Mouse (Mus musculus): ENCODE measurements around the gene Fosl1. TPM values are rescaled to one million over a fixed set of nuclear protein-coding genes. Genes with fewer than 3 reads are reported as not detected.
A peak's percentile ranks its signal among the peaks of the same experiment; 100 is the strongest.

The Fosl1 gene
- polyA plus RNA-seq, 1 experiment from 2014 or later: not detected

DNA sequence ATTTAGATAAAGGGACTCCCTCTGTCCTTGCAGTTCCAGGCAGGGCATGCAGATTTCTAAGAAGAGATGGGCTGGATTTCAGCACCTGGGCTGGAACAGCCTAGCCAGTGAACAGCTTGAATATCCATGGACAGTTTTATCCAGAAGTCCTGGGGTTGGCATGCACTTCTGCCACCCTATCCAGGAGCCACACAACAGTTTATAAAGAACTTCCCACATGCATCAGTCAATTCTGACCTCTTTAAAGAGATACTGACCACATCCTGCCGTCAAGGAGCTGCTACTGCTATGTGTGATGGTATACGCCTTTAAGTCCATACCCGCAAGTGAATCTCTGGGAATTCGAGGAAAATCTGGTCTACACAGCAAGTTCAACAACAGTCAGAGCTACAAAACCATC lies 18.1 kb upstream of the Fosl1 start:
- H3K9ac ChIP-seq (ENCODE audit: low read depth, low read length): no peak overlapping the region
- 80% methylated on average over 4 of the region's 4 CpGs for WGBS
- peaks cover 25% of the 10 kb centered on the region for H3K36me3 ChIP-seq (ENCODE audit: control insufficient read depth, insufficient read depth, low read length)
- ATAC-seq (ENCODE audit: low read depth): no peak
- H3K27ac ChIP-seq (replicated peaks; ENCODE audit: low read depth, low read length): no peak overlapping the region
- H3K4me2 ChIP-seq (ENCODE audit: low read depth, low read length): no peak overlapping the region
- H3K27me3 ChIP-seq (replicated peaks; ENCODE audit: control insufficient read depth, insufficient read depth, low read length): no peaks in the 10 kb centered on the region
- H3K4me3 ChIP-seq (ENCODE audit: low read depth, low read length): no peak overlapping the region
- H3K4me1 ChIP-seq (ENCODE audit: control insufficient read depth, insufficient read depth, low read length): peaks cover 26% of the 10 kb centered on the region
- H3K9me3 ChIP-seq (ENCODE audit: control insufficient read depth, low read length): no peaks in the 10 kb centered on the region
- no peak for DNase-seq (ENCODE audit: low spot score)

DNA sequence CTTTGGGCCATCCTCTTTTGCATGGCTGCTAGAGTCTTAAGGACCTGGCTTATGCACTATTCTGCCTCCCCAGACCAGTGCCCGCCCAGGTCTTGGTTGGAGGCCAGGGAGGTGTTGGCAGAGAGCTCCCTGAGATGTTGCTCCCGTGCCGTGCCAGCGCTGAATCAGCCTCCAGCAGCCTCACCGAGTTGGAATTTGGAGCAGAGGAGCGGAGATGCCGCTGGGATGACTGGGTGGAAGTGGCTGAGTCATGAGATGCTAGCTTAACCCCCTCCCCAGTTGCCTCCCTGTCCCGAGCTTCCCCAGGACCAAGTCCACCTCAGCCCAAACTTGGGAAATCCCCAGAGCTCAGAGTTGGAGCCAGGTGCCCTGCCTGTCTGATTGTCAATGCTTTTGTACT lies 17.5 kb upstream of the Fosl1 start:
- no peaks in the 10 kb centered on the region for H3K9me3 ChIP-seq (ENCODE audit: control insufficient read depth, low read length)
- no peak overlapping the region for H3K4me3 ChIP-seq (ENCODE audit: low read depth, low read length)
- H3K9ac ChIP-seq (ENCODE audit: low read depth, low read length): no peak overlapping the region
- no peaks in the 10 kb centered on the region for H3K27me3 ChIP-seq (replicated peaks; ENCODE audit: control insufficient read depth, insufficient read depth, low read length)
- H3K36me3 ChIP-seq (ENCODE audit: control insufficient read depth, insufficient read depth, low read length): peaks cover 25% of the 10 kb centered on the region
- peaks cover 26% of the 10 kb centered on the region for H3K4me1 ChIP-seq (ENCODE audit: control insufficient read depth, insufficient read depth, low read length)
- ATAC-seq (ENCODE audit: low read depth) (no peak), DNase-seq (ENCODE audit: low spot score) (no peak)
- 63% methylated on average over 8 of the region's 8 CpGs for WGBS
- H3K27ac ChIP-seq (replicated peaks; ENCODE audit: low read depth, low read length): no peak overlapping the region
- H3K4me2 ChIP-seq (ENCODE audit: low read depth, low read length): no peak overlapping the region

DNA sequence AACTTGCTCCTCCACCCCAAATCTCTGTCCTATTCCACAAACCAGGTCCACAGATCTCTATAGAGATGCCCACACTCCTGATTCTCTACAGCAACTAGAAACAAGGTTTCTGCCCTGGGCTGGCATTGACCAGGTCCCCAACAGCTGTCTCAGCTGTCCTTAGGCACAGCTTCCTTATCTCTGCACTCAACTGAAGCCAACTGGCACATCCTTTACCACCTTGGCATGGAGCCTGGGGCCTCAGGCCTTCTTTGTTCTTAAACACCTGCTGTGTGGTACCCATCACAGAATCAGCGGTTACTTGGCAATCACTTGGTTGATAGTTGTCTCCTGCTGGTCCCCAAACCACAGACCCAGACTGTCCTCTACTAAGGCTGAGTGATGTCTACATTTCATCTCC lies 16.9 kb upstream of the Fosl1 start:
- Histone ChIP-seq H3K4me2 (ENCODE audit: low read depth, low read length) (no peak overlapping the region), H3K27me3 (replicated peaks; ENCODE audit: control insufficient read depth, insufficient read depth, low read length) (no peaks in the 10 kb centered on the region), H3K36me3 (ENCODE audit: control insufficient read depth, insufficient read depth, low read length) (peaks cover 25% of the 10 kb centered on the region), H3K9ac (ENCODE audit: low read depth, low read length) (no peak overlapping the region), H3K27ac (replicated peaks; ENCODE audit: low read depth, low read length) (no peak overlapping the region), H3K9me3 (ENCODE audit: control insufficient read depth, low read length) (no peaks in the 10 kb centered on the region), H3K4me1 (ENCODE audit: control insufficient read depth, insufficient read depth, low read length) (peaks cover 26% of the 10 kb centered on the region), H3K4me3 (ENCODE audit: low read depth, low read length) (no peak overlapping the region)
- 94% methylated on average over 1 of the region's 1 CpGs for WGBS
- DNase-seq (ENCODE audit: low spot score) (no peak), ATAC-seq (ENCODE audit: low read depth) (no peak)

DNA sequence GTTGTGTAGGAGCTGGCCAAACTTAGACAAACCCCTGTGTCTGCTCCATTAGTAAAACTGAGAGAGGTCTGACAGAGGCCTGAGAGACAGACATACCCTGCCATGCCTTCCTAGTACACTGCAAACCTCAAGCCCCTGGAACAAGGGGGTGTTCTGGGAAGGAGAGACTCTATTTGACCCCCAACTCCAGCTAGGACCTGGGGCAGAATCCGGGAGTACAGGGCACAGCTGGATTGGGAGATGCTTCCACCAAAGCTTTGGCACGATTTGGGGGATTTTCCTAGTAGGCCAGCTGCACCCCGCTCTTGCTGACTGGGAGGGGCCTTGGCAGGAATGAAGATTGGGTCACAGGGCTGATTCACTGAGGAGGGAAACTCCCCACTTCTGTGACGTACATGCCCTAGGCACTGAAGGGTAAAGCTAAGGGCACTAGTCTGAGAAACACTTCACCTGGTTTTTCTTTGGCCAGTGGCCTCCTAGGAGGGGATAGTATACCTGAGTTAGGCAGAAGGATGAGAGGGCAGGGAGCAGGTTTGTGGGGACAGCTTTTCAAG lies 15.4 kb upstream of the Fosl1 start:
- H3K9ac ChIP-seq (ENCODE audit: low read depth, low read length): no peak overlapping the region
- peaks cover 15% of the 10 kb centered on the region for H3K4me1 ChIP-seq (ENCODE audit: control insufficient read depth, insufficient read depth, low read length)
- DNase-seq (ENCODE audit: low spot score) (no peak), ATAC-seq (ENCODE audit: low read depth) (no peak)
- peaks cover 15% of the 10 kb centered on the region for H3K36me3 ChIP-seq (ENCODE audit: control insufficient read depth, insufficient read depth, low read length)
- H3K4me3 ChIP-seq (ENCODE audit: low read depth, low read length): no peak overlapping the region
- 67% methylated on average over 4 of the region's 4 CpGs for WGBS
- no peaks in the 10 kb centered on the region for H3K27me3 ChIP-seq (replicated peaks; ENCODE audit: control insufficient read depth, insufficient read depth, low read length)
- no peak overlapping the region for H3K4me2 ChIP-seq (ENCODE audit: low read depth, low read length)
- H3K9me3 ChIP-seq (ENCODE audit: control insufficient read depth, low read length): no peaks in the 10 kb centered on the region
- H3K27ac ChIP-seq (replicated peaks; ENCODE audit: low read depth, low read length): no peak overlapping the region

DNA sequence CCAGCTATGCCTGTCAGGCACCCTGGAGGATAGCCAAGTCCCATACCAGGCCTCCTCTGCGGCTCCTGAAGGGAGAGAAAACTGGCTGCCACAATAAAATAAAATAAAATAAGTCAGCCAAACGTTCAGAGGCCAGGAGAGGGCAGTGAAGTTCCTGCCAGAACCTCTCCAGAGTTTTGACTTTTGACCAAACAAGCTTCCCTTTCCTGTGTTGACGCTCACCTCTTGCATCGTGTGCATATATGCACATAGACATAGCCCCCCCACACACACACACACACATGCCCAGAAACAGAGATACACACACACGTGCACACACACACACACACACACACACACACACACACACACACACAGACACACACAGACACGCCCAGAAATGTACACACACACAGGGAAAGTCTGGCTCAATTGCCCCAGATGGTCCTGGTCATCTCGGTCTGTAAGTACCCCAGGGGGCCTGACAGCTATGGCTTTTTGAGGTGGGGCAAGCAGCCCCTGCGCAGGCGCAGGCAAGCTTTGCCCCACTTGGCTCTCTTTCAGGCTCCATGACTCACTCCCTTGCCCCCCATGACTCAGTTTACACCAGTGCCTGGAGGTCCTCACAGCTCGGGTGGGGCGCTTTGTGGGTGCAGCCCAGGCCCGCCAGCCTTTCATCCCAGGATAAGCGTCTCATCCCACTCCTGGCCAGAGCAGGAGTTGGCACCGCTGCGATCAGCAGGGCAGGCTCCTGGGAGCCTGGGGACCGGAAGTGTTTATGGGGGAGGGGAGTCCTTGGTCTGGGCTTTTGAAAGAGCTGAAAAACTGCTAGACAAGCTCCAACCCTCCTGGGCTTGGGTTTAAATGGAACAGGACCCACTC lies 14.1 kb upstream of the Fosl1 start:
- Histone ChIP-seq H3K36me3 (ENCODE audit: control insufficient read depth, insufficient read depth, low read length) (0 out of 2 replicates have a peak, but pooled peaks cover 3% of the 10 kb centered on the region), H3K4me2 (ENCODE audit: low read depth, low read length) (peak overlapping the region; percentile 65), H3K9ac (ENCODE audit: low read depth, low read length) (peak overlapping the region; percentile 58), H3K27ac (replicated peaks; ENCODE audit: low read depth, low read length) (no peak overlapping the region; the same call in none of the 2 replicates), H3K27me3 (replicated peaks; ENCODE audit: control insufficient read depth, insufficient read depth, low read length) (no peaks in the 10 kb centered on the region), H3K4me3 (ENCODE audit: low read depth, low read length) (peak overlapping the region; percentile 32), H3K9me3 (ENCODE audit: control insufficient read depth, low read length) (no peaks in the 10 kb centered on the region), H3K4me1 (ENCODE audit: control insufficient read depth, insufficient read depth, low read length) (peaks cover 15% of the 10 kb centered on the region)
- ATAC-seq (ENCODE audit: low read depth): peak; percentile 64
- WGBS: 7% methylated on average over 13 of the region's 16 CpGs
- DNase-seq (ENCODE audit: low spot score): peak; percentile 80

DNA sequence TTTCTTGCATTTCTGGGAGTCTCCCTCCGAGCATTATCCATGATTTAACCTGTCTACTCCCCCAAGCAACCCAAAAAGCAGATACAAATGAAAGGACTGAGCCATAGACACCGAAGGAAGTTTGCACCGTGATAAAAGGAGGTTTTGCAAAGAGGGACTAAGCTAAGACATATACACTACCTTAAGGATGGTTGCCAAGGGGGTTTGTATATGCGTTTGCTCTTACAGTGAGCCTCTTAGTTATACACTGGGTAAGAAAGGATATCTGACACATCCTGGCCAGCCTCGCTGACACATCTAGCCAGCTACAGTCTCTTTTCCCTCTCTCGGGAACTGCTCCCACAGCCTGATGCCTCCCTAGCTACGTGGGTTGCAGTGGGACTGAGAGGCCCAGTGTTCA lies 13.4 kb upstream of the Fosl1 start:
- H3K36me3 ChIP-seq (ENCODE audit: control insufficient read depth, insufficient read depth, low read length): no peaks in the 10 kb centered on the region
- H3K9ac ChIP-seq (ENCODE audit: low read depth, low read length): peak overlapping the region; percentile 58; the same call in 1 of the 2 replicates
- H3K4me3 ChIP-seq (ENCODE audit: low read depth, low read length): no peak overlapping the region; the same call in 1 of the 2 replicates
- H3K4me2 ChIP-seq (ENCODE audit: low read depth, low read length): peak overlapping the region; percentile 65
- H3K9me3 ChIP-seq (ENCODE audit: control insufficient read depth, low read length): no peaks in the 10 kb centered on the region
- DNase-seq (ENCODE audit: low spot score) (no peak), ATAC-seq (ENCODE audit: low read depth) (no peak)
- H3K27ac ChIP-seq (replicated peaks; ENCODE audit: low read depth, low read length): no peak overlapping the region
- 64% methylated on average over 7 of the region's 7 CpGs for WGBS
- no peaks in the 10 kb centered on the region for H3K27me3 ChIP-seq (replicated peaks; ENCODE audit: control insufficient read depth, insufficient read depth, low read length)
- peaks cover 15% of the 10 kb centered on the region for H3K4me1 ChIP-seq (ENCODE audit: control insufficient read depth, insufficient read depth, low read length)

DNA sequence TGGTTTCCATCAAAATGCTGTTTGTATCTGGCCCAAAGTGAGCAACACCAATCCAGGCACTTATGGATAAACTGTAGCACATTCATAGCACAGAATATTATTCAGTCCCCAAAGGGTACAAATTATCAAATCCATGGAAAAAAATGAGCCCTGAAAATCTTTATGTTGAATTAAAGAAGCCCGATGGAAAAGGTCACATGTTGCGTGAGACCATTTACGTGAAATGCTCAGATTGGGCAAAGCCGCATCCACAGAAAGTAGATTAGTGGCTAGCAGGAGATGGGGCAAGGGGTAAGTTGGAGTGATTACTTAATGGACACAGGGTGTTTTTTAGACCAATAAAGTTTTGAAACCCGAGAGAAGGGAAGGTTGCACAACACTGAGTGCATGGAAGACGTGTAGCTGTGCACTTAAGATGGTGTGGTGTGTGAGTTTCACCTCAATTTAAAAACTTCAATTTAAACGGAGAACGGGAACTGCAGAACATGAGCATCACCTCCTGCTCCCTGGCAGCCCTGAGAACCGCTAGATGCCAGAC lies 2.9 kb upstream of the Fosl1 start:
- H3K27ac ChIP-seq (replicated peaks; ENCODE audit: low read depth, low read length): no peak overlapping the region
- H3K36me3 ChIP-seq (ENCODE audit: control insufficient read depth, insufficient read depth, low read length): no peaks in the 10 kb centered on the region
- H3K4me3 ChIP-seq (ENCODE audit: low read depth, low read length): no peak overlapping the region
- H3K4me1 ChIP-seq (ENCODE audit: control insufficient read depth, insufficient read depth, low read length): 0 out of 2 replicates have a peak, but pooled peaks cover 4% of the 10 kb centered on the region
- peaks cover 28% of the 10 kb centered on the region for H3K27me3 ChIP-seq (replicated peaks; ENCODE audit: control insufficient read depth, insufficient read depth, low read length)
- H3K4me2 ChIP-seq (ENCODE audit: low read depth, low read length): no peak overlapping the region
- DNase-seq (ENCODE audit: low spot score) (no peak), ATAC-seq (ENCODE audit: low read depth) (no peak)
- H3K9me3 ChIP-seq (ENCODE audit: control insufficient read depth, low read length): peaks cover 4% of the 10 kb centered on the region; the same call in 1 of the 2 replicates
- H3K9ac ChIP-seq (ENCODE audit: low read depth, low read length): no peak overlapping the region
- 63% methylated on average over 9 of the region's 9 CpGs for WGBS

DNA sequence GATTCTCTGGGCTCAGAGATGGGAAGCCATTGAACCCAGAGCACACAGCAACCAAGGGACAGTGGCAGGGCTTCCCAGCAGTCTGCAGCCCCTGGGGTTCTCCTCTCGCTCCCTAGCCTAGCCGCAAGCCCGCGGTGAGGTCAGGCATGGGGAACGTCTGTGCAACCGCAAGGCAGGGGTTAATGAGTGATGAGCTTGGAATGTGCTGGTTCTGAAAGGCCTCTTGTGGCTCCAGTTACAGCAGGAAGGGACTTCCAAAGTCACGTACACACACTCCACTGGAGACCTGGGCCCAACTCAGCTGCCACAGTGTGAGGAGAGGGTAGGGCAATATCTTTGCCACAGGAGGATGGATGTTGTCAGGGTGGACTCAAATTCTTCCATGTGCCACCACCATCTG lies 2.4 kb upstream of the Fosl1 start:
- WGBS: 31% methylated on average over 7 of the region's 7 CpGs
- Histone ChIP-seq H3K4me1 (ENCODE audit: control insufficient read depth, insufficient read depth, low read length) (0 out of 2 replicates have a peak, but pooled peaks cover 4% of the 10 kb centered on the region), H3K27ac (replicated peaks; ENCODE audit: low read depth, low read length) (no peak overlapping the region), H3K9ac (ENCODE audit: low read depth, low read length) (no peak overlapping the region), H3K4me3 (ENCODE audit: low read depth, low read length) (no peak overlapping the region), H3K27me3 (replicated peaks; ENCODE audit: control insufficient read depth, insufficient read depth, low read length) (peaks cover 33% of the 10 kb centered on the region), H3K36me3 (ENCODE audit: control insufficient read depth, insufficient read depth, low read length) (no peaks in the 10 kb centered on the region), H3K4me2 (ENCODE audit: low read depth, low read length) (no peak overlapping the region), H3K9me3 (ENCODE audit: control insufficient read depth, low read length) (peaks cover 4% of the 10 kb centered on the region; the same call in 1 of the 2 replicates)
- DNase-seq (ENCODE audit: low spot score): peak; percentile 11
- ATAC-seq (ENCODE audit: low read depth): no peak
